Mouse (Mus musculus) kidney, postnatal 36 days (tissue): ENCODE measurements at regions not wholly inside any gene's neighbourhood (a gene's known extent, or its start where the extent isn't known, plus 50 kb on each side); places are given as distances from the start of the nearest gene placed in this dataset.

Experiments
- DNase-seq, 2 experiments: peaks; one replicate each; pipeline ENCODE4 v3.0.0; 2021 to 2022; ENCODE audit warnings: mixed read lengths in 2 of 2

DNA sequence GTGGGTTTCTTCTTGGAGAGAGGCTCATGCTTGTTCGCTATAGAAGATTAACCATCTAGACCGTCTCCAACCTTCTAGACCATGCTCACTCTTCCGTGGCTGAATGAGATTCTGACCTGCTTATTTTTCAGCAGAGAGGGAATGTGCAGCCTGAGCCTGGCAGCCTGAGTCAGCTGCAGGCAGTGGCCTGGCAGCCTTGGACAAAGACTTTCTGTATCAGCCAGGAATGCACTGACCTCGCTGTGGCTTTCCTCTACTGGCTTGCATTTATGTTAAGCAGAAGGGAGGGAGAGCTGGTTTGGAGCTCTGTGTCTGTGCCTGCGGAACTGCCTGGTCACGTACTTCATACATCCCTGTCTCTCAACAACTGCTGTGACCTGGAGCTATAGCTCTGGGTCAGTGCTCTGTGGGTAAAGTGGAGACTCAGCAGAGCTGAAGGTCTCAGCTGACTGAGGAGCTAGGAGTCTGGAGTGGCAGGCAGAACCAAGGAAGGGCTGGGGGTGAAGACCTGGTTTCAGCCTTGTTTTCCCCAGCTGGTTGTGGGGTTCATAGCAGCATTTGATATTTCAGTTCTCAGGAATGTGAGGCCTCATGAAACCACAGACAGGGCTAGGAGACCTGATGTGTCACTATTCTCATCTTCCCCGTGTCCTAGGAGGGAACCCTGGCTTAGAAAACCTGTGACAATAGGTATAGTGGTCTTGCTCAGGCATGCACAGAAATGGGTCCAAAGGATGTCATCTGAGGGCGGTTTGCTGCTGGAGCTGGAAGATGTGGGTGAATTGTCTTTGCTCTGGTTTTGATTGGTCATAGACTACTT is 207.2 kb upstream of the Ncam1 start:
- peak; percentile 60 to 61 for DNase-seq

DNA sequence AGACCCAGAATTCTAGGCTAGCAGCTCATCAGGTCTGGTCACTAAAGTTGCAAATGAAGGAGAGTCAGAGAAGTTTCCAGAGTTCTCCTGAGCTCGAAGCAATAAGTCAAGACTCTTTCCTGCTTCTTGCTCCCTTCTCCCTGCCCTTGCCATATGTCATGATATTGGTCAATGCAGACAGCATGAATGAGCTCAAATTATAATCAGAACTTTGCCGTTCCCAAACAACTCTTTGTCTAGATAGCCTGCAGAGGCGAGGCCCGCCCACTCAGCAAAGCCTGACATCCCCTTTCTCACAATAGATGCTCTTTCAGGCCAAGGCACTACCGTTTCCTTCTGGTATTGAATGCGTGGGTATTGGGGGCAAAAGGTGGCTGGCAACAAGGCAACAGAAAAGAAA is 204.0 kb upstream of the Ncam1 start:
- DNase-seq: no peak

- peak; percentile 59 to 69 for DNase-seq
Observed at GRCm38 (mm10) chr9:50000497-50001404, 202.0 kb upstream of the Ncam1 start.

- DNase-seq: peak; percentile 83 to 86
Observed at GRCm38 (mm10) chr9:49999970-50000369, 201.2 kb upstream of the Ncam1 start.

- DNase-seq: no peak
Observed at GRCm38 (mm10) chr9:49998101-49998500, 199.4 kb upstream of the Ncam1 start.

DNA sequence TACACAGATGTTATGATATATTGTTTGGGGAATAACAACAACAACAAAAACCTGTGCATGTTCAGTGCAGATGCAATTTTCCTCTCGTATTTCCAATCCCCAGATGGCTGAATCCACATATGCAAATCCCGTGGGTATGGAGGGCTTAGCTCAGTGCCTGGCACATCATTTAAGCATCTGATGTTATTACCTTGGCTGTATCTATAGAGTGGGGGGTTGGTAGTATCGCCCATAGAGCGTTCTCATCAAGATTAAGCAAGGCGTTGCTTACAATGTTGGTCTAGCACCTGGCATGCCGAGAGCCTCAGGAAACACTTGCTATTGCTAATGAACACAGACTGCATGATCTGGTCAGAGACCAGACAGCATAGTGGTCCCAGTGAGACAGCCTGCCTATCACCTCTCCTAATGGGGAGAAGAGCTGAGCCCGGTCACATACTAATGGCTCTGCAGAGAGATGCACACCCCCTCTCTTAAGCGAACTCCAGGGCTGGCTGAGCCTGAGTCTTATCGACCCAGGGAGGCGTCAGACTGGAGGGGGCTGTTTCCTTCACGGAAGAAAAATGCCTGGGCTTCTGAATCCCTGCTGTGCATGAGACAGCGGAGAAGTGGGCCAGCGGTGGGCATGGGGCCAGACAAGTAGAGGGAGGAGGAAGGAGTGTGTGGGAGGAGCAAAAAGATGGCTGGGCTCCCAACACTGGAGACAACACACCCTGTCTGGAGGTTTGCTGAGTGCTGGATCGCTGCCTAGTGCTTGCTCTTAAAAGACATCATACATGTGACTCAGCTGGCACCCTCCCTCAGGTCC is 190.9 kb upstream of the Ncam1 start:
- DNase-seq: peak; percentile 92 to 94

- DNase-seq: peak in 1 of 2 experiments; percentile 20
Observed at GRCm38 (mm10) chr9:49988064-49988463, 189.3 kb upstream of the Ncam1 start.

GRCm38 (mm10) chr9:49987481-49987880 is 188.8 kb upstream of the Ncam1 start:
- DNase-seq: peak; percentile 65 to 74

GRCm38 (mm10) chr9:49980344-49981207 is 181.9 kb upstream of the Ncam1 start:
- DNase-seq: peak; percentile 67 to 77

DNA sequence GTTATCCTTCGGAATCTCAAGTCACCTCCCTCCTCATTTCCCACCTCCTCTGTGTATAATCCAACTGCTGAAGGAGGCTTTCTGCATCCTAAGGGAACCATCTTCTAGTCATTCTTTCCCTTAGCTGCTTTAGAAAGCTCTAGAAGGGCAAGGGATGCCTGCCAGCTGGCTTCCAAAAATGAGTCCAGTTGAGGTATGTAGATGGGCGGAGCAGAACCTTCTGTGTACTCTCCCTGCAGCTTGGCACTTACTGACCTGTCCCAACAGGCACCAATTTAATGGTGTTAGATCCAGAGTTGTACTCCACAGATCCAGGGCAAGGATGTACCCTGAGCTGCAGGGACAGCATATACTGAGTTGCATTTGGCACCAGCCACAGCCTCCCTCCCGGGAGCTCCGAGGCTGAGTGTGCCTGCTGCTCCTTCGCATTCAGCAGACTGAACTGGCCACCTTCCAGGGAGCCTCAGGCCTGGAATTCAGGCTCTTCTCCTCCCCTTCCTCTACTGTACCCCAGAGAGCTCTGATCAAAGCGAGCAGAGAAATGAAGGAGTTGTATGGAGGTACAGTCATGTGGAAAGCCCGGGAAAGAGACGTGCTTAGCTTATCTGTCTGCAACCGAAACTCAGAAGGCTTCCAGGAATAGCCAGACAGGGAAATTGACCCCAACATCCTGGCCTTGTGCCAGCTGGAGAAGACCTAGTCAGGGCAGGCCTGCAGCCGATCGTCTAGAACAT is 177.4 kb upstream of the Ncam1 start:
- peak; percentile 73 to 81 for DNase-seq

- DNase-seq: no peak
Observed at GRCm38 (mm10) chr9:49973974-49974495, 175.3 kb upstream of the Ncam1 start.

- DNase-seq: no peak
Observed at GRCm38 (mm10) chr9:49969429-49969828, 170.7 kb upstream of the Ncam1 start.

GRCm38 (mm10) chr9:49964666-49965065 is 165.9 kb upstream of the Ncam1 start:
- no peak for DNase-seq

DNA sequence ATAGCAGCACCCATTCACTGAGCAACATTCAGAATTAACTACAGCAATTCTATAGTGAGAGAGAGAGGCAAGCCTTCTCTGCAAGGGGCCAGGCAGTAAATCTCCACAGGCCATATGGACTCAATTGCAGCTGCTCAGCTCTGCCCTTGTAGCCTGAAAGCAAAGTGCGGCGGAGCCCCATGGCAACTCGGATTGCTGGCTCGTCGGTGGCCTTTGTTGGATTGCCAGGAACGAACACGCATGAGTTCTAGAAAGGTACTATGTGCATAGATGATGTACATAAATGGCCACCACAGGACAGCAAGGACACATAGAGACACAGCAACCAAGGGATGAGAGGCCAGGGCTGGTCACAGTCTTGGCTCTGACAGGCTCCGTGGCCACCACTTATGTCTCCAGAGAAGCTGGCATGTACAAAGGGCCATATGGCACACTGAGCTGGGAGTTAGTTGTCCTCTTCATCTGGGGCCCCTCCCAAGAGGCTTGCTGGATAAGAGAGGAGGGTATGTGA is 163.9 kb upstream of the Ncam1 start:
- no peak for DNase-seq

GRCm38 (mm10) chr9:49961965-49962364 is 163.2 kb upstream of the Ncam1 start:
- DNase-seq: peak; percentile 41 to 47

GRCm38 (mm10) chr9:49961329-49961728 is 162.6 kb upstream of the Ncam1 start:
- DNase-seq: no peak

GRCm38 (mm10) chr9:49959987-49960386 is 161.3 kb upstream of the Ncam1 start:
- DNase-seq: no peak

- DNase-seq: no peak
Observed at GRCm38 (mm10) chr9:49958890-49959289, 160.2 kb upstream of the Ncam1 start.

DNA sequence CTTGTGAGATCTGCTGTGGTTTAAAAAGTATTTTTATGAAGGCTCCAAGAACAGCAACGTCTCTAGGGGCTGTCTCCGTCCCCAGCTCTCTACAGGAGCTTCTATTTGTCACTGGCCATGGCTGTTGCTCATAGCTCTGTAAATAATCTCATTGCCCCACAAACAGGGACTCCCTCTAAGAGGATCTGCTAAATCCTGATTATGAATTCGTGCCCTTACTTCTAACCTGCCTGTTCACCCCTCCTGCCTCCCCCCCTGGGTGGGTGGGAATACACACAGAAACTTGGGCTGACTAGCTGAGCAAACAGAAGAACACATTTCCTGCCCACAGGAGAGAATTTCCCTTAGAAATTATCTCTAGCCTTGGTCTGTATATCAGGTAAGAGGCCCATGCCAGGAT is 155.9 kb upstream of the Ncam1 start:
- no peak for DNase-seq

GRCm38 (mm10) chr9:49950321-49950720 is 151.6 kb upstream of the Ncam1 start:
- no peak for DNase-seq

DNA sequence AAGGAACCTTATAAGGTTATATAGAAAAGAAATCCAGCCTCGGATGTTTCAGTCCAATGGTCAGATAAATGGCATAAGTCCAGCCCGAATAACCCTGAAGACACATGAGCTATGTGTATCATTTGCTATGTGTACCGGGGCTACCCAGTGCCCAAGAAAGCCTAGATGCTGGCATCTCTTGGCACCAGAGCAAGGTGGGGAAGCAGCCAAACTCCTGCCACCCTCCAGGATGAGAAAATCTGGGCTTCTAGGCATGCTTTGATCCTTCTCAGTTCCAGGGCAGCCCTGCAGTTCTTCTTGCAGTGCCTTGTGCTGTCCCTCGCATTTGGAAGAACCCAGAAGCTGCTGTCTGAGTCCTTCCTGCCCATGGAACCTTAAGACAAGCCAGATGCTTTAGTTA is 149.8 kb upstream of the Ncam1 start:
- DNase-seq: no peak
